Mouse (Mus musculus): ENCODE measurements around the gene Vdr. TPM values are rescaled to one million over a fixed set of nuclear protein-coding genes. Genes with fewer than 3 reads are reported as not detected.

Vdr gene
- polyA plus RNA-seq, 1 experiment from 2014 or later, result 6.5 TPM

DNA sequence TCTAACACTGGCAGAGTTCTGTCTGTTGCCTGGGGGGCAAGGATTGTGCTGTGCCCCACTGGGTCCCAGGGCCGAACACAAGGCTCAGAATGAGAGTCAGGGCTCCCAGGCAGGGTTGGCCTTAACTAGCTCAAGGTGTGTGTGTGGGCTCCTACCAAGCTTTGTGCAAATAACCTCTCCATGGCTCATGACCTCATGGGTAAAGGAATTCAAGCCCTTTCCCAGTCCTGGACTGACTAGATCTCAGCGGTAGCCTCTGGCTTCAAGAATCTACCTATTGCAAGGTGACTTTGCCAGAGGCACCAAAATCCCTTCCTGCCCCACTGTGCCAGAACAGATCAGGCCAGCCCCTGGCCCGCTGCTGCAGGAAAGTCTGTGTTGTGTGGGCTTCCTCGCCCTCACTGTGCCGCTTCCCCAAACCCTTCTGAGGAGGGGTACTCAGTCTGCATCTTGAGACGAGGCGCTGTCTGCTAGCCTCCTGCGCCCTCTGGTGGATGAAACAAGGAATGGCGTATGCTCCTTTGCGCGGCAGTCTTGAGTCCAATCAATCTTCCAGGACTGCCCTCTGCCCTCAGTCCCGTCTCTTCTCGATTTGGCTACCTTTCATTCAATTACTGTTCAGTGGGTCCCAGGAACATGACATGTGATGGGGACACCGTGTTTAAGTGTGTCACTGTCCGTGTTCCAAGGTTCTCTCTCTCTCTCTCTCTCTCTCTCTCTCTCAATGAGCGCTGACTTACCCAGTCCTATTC, 41.9 kb upstream of the Vdr start:
- ATAC-seq, result no peak
- Histone ChIP-seq H3K36me3 (ENCODE audit: control insufficient read depth, insufficient read depth) (no peaks in the 10 kb centered on the region), H3K4me2 (replicated peaks; ENCODE audit: low read depth) (peak overlapping the region; percentile 17; the same call in 1 of the 2 replicates), H3K27me3 (replicated peaks; ENCODE audit: control insufficient read depth, insufficient read depth, low read length) (no peaks in the 10 kb centered on the region), H3K9me3 (ENCODE audit: control insufficient read depth) (no peaks in the 10 kb centered on the region), H3K4me1 (replicated peaks; ENCODE audit: control insufficient read depth, insufficient read depth, low read length) (no peaks in the 10 kb centered on the region), H3K27ac (ENCODE audit: low read depth, low read length) (no peak overlapping the region), H3K4me3 (ENCODE audit: low read depth, low read length) (no peak overlapping the region), H3K9ac (ENCODE audit: low read depth, low read length) (no peak overlapping the region)
- 17% methylated on average over 16 of the region's 16 CpGs for WGBS
- TF ChIP-seq CTCF (IDR thresholded peaks at IDR 0.05; ENCODE audit: low read depth), result peak; percentile 100

DNA sequence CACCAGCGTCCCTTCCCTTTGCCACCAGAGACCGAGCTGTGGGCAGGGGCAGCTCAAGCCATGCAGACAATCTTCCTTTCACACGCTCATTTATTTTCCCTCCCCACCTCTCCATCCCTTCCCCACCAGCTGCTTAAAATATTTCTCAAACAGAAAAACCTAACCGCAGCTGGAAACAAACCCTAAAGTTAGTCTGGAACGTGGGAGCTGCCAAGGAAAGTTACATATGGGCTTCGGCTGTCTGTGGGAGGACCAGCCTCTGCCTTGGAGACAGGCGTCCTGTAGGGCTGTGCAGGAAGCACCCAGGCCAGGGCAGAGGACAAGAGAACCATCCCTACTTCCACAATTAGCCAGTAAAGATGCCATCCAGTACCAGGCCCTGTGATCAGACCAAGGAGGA, 39.8 kb upstream of the Vdr start:
- no peak overlapping the region for H3K27ac ChIP-seq (ENCODE audit: low read depth, low read length)
- no peak for TF ChIP-seq CTCF (IDR thresholded peaks at IDR 0.05; ENCODE audit: low read depth)
- 73% methylated on average over 7 of the region's 7 CpGs for WGBS
- no peak overlapping the region for H3K4me3 ChIP-seq (ENCODE audit: low read depth, low read length)
- H3K36me3 ChIP-seq (ENCODE audit: control insufficient read depth, insufficient read depth), result no peaks in the 10 kb centered on the region
- no peaks in the 10 kb centered on the region for H3K4me1 ChIP-seq (replicated peaks; ENCODE audit: control insufficient read depth, insufficient read depth, low read length)
- H3K27me3 ChIP-seq (replicated peaks; ENCODE audit: control insufficient read depth, insufficient read depth, low read length), result no peaks in the 10 kb centered on the region
- no peak for ATAC-seq
- H3K9ac ChIP-seq (ENCODE audit: low read depth, low read length), result no peak overlapping the region
- no peak overlapping the region for H3K4me2 ChIP-seq (replicated peaks; ENCODE audit: low read depth)
- no peaks in the 10 kb centered on the region for H3K9me3 ChIP-seq (ENCODE audit: control insufficient read depth)

DNA sequence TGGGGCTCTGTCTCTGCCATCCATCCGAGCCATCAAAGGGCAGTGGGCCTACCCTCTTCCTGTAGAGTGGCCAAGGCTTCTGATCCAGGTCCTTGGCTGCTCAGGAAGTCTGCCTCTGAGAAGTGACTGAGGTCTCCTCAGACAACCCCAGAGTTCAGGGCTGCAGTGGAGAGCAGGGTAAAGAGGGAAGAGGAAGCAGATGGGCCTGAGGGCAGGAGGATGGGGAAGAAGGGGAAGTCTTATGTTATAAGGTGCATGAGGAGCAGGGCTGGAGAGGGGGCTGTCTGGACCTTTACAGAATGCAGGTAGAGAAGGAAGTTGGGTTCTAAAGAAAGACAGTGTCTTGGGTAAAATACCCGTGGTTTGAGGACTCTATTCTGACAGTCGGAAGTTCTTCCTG, 39.3 kb upstream of the Vdr start:
- Histone ChIP-seq H3K4me1 (replicated peaks; ENCODE audit: control insufficient read depth, insufficient read depth, low read length) (0 out of 2 replicates have a peak, but pooled peaks cover 4% of the 10 kb centered on the region), H3K36me3 (ENCODE audit: control insufficient read depth, insufficient read depth) (no peaks in the 10 kb centered on the region), H3K27ac (ENCODE audit: low read depth, low read length) (no peak overlapping the region), H3K4me2 (replicated peaks; ENCODE audit: low read depth) (no peak overlapping the region), H3K27me3 (replicated peaks; ENCODE audit: control insufficient read depth, insufficient read depth, low read length) (no peaks in the 10 kb centered on the region), H3K4me3 (ENCODE audit: low read depth, low read length) (no peak overlapping the region), H3K9ac (ENCODE audit: low read depth, low read length) (no peak overlapping the region), H3K9me3 (ENCODE audit: control insufficient read depth) (no peaks in the 10 kb centered on the region)
- 75% methylated on average over 3 of the region's 3 CpGs for WGBS
- TF ChIP-seq CTCF (IDR thresholded peaks at IDR 0.05; ENCODE audit: low read depth), result no peak
- no peak for ATAC-seq

GRCm38 (mm10) chr15:97948720-97949119, 38.3 kb upstream of the Vdr start:
- H3K9me3 ChIP-seq (ENCODE audit: control insufficient read depth), result no peaks in the 10 kb centered on the region
- TF ChIP-seq CTCF (IDR thresholded peaks at IDR 0.05; ENCODE audit: low read depth), result no peak
- no peak for ATAC-seq

DNA sequence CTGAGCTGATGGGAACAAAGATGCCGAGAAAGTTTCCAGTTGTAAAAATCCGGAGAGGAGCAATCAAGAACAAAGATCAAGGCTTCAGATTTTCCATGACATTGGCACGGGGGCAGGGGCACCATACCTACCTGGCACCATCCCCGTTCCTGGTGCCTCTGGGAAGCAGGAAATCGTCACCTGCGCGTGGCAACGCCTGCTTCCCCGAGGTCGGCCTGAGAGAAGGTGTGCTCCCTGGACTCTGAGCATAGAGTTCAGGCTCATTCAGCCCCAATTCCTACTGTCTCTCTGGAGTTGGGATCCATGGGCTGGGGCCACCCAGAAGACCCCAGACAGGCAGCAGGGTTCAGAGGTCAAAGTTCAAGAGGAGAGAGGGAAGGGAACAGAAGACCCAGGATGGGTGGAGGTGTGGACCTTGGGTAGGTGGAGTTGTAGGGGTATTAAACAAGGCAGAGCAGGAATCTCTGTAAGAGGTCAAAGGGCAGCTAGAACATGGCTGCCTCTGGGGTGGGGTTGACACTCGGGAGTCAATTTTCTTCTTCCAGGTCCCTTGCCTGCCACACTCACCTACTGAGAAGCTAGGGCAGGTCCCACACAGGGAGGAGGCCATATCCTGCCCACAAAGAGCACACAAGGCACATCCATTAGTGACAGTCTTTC, 35.4 kb upstream of the Vdr start:
- 39% methylated on average over 11 of the region's 11 CpGs for WGBS
- no peak overlapping the region for H3K4me3 ChIP-seq (ENCODE audit: low read depth, low read length)
- H3K9ac ChIP-seq (ENCODE audit: low read depth, low read length), result no peak overlapping the region
- no peak for TF ChIP-seq CTCF (IDR thresholded peaks at IDR 0.05; ENCODE audit: low read depth)
- ATAC-seq, result peak; percentile 84
- no peaks in the 10 kb centered on the region for H3K9me3 ChIP-seq (ENCODE audit: control insufficient read depth)
- H3K27ac ChIP-seq (ENCODE audit: low read depth, low read length), result peak overlapping the region; percentile 29; the same call in 1 of the 2 replicates
- H3K27me3 ChIP-seq (replicated peaks; ENCODE audit: control insufficient read depth, insufficient read depth, low read length), result no peaks in the 10 kb centered on the region
- H3K4me2 ChIP-seq (replicated peaks; ENCODE audit: low read depth), result no peak overlapping the region
- no peaks in the 10 kb centered on the region for H3K36me3 ChIP-seq (ENCODE audit: control insufficient read depth, insufficient read depth)
- H3K4me1 ChIP-seq (replicated peaks; ENCODE audit: control insufficient read depth, insufficient read depth, low read length), result peaks cover 4% of the 10 kb centered on the region; the same call in 1 of the 2 replicates

More at GRCm38 (mm10) chr15:97948720-97949119, 38.3 kb upstream of the Vdr start:
- no peak overlapping the region for H3K27ac ChIP-seq (ENCODE audit: low read depth, low read length)
- no peak overlapping the region for H3K4me2 ChIP-seq (replicated peaks; ENCODE audit: low read depth)
- H3K27me3 ChIP-seq (replicated peaks; ENCODE audit: control insufficient read depth, insufficient read depth, low read length), result no peaks in the 10 kb centered on the region
- H3K36me3 ChIP-seq (ENCODE audit: control insufficient read depth, insufficient read depth), result no peaks in the 10 kb centered on the region
- H3K4me3 ChIP-seq (ENCODE audit: low read depth, low read length), result no peak overlapping the region
- H3K9ac ChIP-seq (ENCODE audit: low read depth, low read length), result no peak overlapping the region
- WGBS, result 50% methylated on average over 7 of the region's 7 CpGs
- H3K4me1 ChIP-seq (replicated peaks; ENCODE audit: control insufficient read depth, insufficient read depth, low read length), result 0 out of 2 replicates have a peak, but pooled peaks cover 4% of the 10 kb centered on the region

GRCm38 (mm10) chr15:97944919-97945574, 34.6 kb upstream of the Vdr start:
- H3K4me1 ChIP-seq (replicated peaks; ENCODE audit: control insufficient read depth, insufficient read depth, low read length), result peaks cover 4% of the 10 kb centered on the region; the same call in 1 of the 2 replicates
- H3K4me2 ChIP-seq (replicated peaks; ENCODE audit: low read depth), result peak overlapping the region; percentile 17; the same call in 1 of the 2 replicates
- no peaks in the 10 kb centered on the region for H3K9me3 ChIP-seq (ENCODE audit: control insufficient read depth)
- H3K36me3 ChIP-seq (ENCODE audit: control insufficient read depth, insufficient read depth), result no peaks in the 10 kb centered on the region
- WGBS, result 39% methylated on average over 11 of the region's 11 CpGs
- no peaks in the 10 kb centered on the region for H3K27me3 ChIP-seq (replicated peaks; ENCODE audit: control insufficient read depth, insufficient read depth, low read length)
- H3K4me3 ChIP-seq (ENCODE audit: low read depth, low read length), result no peak overlapping the region
- H3K9ac ChIP-seq (ENCODE audit: low read depth, low read length), result no peak overlapping the region
- TF ChIP-seq CTCF (IDR thresholded peaks at IDR 0.05; ENCODE audit: low read depth), result no peak
- peak; percentile 74 for ATAC-seq
- peak overlapping the region; percentile 50 for H3K27ac ChIP-seq (ENCODE audit: low read depth, low read length)

Measured in intestine, postnatal 0 days (tissue).